Mouse (Mus musculus): ENCODE measurements around the gene A530016L24Rik. TPM values are rescaled to one million over a fixed set of nuclear protein-coding genes. Genes with fewer than 3 reads are reported as not detected.

The A530016L24Rik gene
- total RNA-seq, 2 experiments from 2014 or later: not detected

- no peak for ATAC-seq (replicated peaks; ENCODE audit: low FRiP score, low TSS enrichment, poor library complexity, severe bottlenecking)
Observed at GRCm38 (mm10) chr12:112543941-112544340, 54.7 kb downstream of the A530016L24Rik start.

DNA sequence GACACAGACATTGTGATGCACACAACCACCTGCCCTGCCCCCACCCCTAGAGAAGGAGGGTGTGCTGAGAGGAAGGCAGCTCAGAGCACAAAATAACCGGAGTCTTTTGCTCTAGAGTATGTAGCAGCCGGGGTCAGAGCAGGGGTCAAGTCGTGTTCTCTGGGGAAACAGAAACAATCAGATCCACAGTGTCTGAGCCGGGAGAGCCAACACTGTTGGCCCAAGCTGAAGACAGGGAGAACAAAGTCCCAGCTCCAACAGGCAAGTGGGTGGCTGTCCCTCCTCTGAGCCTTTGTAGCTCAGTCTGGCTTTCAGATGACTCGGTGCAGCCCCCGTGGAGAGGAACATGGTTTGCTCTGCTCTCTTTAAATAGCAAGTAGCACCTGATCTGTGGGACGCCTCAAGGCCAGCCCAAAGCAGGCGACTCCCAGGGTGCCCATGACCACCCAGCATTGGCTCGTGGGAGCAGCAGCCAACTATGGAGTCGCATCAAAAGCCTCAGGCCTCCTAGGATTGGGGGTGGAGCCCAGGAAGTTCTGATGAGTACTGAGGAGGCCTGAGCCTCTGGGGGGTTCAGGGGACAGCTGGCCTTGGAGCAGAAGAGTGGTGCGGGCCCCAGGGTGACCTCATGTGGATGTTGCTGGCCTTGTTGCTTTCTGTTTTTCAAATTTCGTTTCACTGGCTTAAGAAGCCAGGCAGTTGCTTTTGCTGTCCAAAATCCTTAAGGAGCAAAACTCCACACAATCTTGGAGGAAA lies 55.9 kb downstream of the A530016L24Rik start:
- no peak for ATAC-seq (replicated peaks; ENCODE audit: low FRiP score, low TSS enrichment, poor library complexity, severe bottlenecking)

DNA sequence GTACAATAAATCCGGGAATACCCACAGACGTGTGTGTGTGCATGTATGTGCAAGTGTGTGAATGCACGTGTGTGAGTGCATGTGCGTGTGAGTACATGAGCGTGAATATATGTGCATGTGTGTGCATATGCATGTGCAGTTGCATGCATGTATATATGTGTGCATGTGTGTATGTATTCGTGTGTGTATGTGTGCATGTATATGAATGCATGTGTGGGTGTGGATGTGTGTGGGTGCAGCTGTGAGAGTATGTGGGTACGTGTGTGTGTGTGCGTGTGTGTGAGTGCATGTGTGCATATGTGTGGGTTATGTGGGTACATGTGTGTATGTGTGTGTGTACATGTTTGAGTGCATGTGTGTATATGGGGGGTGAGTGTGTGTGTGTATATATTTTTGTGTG lies 56.9 kb downstream of the A530016L24Rik start:
- no peak for ATAC-seq (replicated peaks; ENCODE audit: low FRiP score, low TSS enrichment, poor library complexity, severe bottlenecking)

GRCm38 (mm10) chr12:112549287-112549686 lies 60.0 kb downstream of the A530016L24Rik start:
- no peak for ATAC-seq (replicated peaks; ENCODE audit: low FRiP score, low TSS enrichment, poor library complexity, severe bottlenecking)

Other genes starting within 250 kb of the A530016L24Rik start
- gene Tmem179, start 27.3 kb downstream of the A530016L24Rik start, total RNA-seq (2014; fragmentation: Nextera tagmentation): not detected in 2 replicates
- gene Tmem179, start 27.3 kb downstream of the A530016L24Rik start, total RNA-seq (2017): not detected in 2 replicates
- 10.8 and 11.3 TPM in 2 replicates for gene Inf2, start 99.3 kb downstream of the A530016L24Rik start, total RNA-seq (2014; fragmentation: Nextera tagmentation)
- 2.4 and 4.6 TPM in 2 replicates for gene Inf2, start 99.3 kb downstream of the A530016L24Rik start, total RNA-seq (2017)
- gene Adssl1, start 130.6 kb downstream of the A530016L24Rik start, total RNA-seq (2014; fragmentation: Nextera tagmentation): 3.7 and 6.2 TPM in 2 replicates
- 5.0 and 5.8 TPM in 2 replicates for gene Adssl1, start 130.6 kb downstream of the A530016L24Rik start, total RNA-seq (2017)
- gene Siva1, start 155.2 kb downstream of the A530016L24Rik start, total RNA-seq (2014; fragmentation: Nextera tagmentation): 168 and 170 TPM in 2 replicates
- 169 and 202 TPM in 2 replicates for gene Siva1, start 155.2 kb downstream of the A530016L24Rik start, total RNA-seq (2017)
- gene Akt1, start 185.4 kb downstream of the A530016L24Rik start, total RNA-seq (2014; fragmentation: Nextera tagmentation): 101 and 119 TPM in 2 replicates
- gene Akt1, start 185.4 kb downstream of the A530016L24Rik start, total RNA-seq (2017): 42.9 and 71.8 TPM in 2 replicates
- 0.33 and 0.67 TPM in 2 replicates for gene Zbtb42, start 189.4 kb downstream of the A530016L24Rik start, total RNA-seq (2014; fragmentation: Nextera tagmentation)
- 0.11 and 6.8 TPM in 2 replicates for gene Zbtb42, start 189.4 kb downstream of the A530016L24Rik start, total RNA-seq (2017)
- gene Cep170b, start 231.0 kb downstream of the A530016L24Rik start, total RNA-seq (2014; fragmentation: Nextera tagmentation): 0.07 and 2.0 TPM in 2 replicates
- gene Cep170b, start 231.0 kb downstream of the A530016L24Rik start, total RNA-seq (2017): 0.11 and 20.5 TPM in 2 replicates